Mouse (Mus musculus) gastrocnemius, adult 2 months (tissue): ENCODE data around the gene Nav2. TPM values are rescaled to one million over a fixed set of nuclear protein-coding genes. Genes with fewer than 3 reads are reported as not detected.

Experiments
- DNase-seq: peaks from one replicate; pipeline ENCODE4 v3.0.0; 2022
- H3K27ac ChIP-seq: fragments of 200-600 bp; 2 replicates; pipeline ENCODE4 v1.8.1; 2022; ENCODE audit warnings: mild to moderate bottlenecking
- H3K4me3 ChIP-seq: fragments of 200-600 bp; 2 replicates; pipeline ENCODE4 v1.8.1; 2022; ENCODE audit warnings: mild to moderate bottlenecking, moderate library complexity
- CTCF ChIP-seq: fragments of 200-600 bp; IDR thresholded peaks from 2 replicates; pipeline ENCODE4 v1.8.1; 2022; ENCODE audit warnings: antibody characterized with exemption, mild to moderate bottlenecking, moderate library complexity
- intact Hi-C: fragments of 180-260 bp; cut with DNase I; formaldehyde crosslinking; loops from one replicate; pipeline ENCODE4 v1.15.1; 2025
- total RNA-seq, 2 experiments: library from RNA; stranded (reverse); gene quantifications; 2 replicates each; pipeline ENCODE4 v1.2.3; 2021

Gene Nav2
- total RNA-seq, 2 experiments from 2014 or later = 18.5 to 36.0 TPM

GRCm38 (mm10) chr7:49369006-49369405 lies 460.5 kb downstream of the Nav2 start:
- no peak for TF ChIP-seq CTCF
- H3K4me3 ChIP-seq = no peak overlapping the region
- no peak for DNase-seq
- intact Hi-C loops = no loop called here
- no peak overlapping the region for H3K27ac ChIP-seq

GRCm38 (mm10) chr7:49369809-49370473 lies 461.4 kb downstream of the Nav2 start:
- intact Hi-C loops = no loop called here
- no peak for TF ChIP-seq CTCF
- no peak for DNase-seq
- Histone ChIP-seq H3K27ac (0 out of 2 replicates have a peak overlapping the region, but pooled peaks have one; percentile 2), H3K4me3 (no peak overlapping the region)

GRCm38 (mm10) chr7:49371345-49371744 lies 462.8 kb downstream of the Nav2 start:
- no peak for TF ChIP-seq CTCF
- H3K27ac ChIP-seq = peak overlapping the region; percentile 16; the same call in 1 of the 2 replicates
- DNase-seq = no peak
- intact Hi-C loops = no loop called here
- H3K4me3 ChIP-seq = no peak overlapping the region

- H3K27ac ChIP-seq = no peak overlapping the region
- no peak overlapping the region for H3K4me3 ChIP-seq
- TF ChIP-seq CTCF = no peak
- intact Hi-C loops = no loop called here
- no peak for DNase-seq
Observed at GRCm38 (mm10) chr7:49371972-49372371, 463.5 kb downstream of the Nav2 start.

GRCm38 (mm10) chr7:49373173-49373572 lies 464.7 kb downstream of the Nav2 start:
- no peak for DNase-seq
- H3K27ac ChIP-seq = 0 out of 2 replicates have a peak overlapping the region, but pooled peaks have one; percentile 2
- no peak for TF ChIP-seq CTCF
- H3K4me3 ChIP-seq = no peak overlapping the region
- intact Hi-C loops = no loop called here

- H3K4me3 ChIP-seq = no peak overlapping the region
- DNase-seq = no peak
- intact Hi-C loops = no loop called here
- 0 out of 2 replicates have a peak overlapping the region, but pooled peaks have one; percentile 2 for H3K27ac ChIP-seq
- no peak for TF ChIP-seq CTCF
Observed at GRCm38 (mm10) chr7:49373661-49374060, 465.1 kb downstream of the Nav2 start.

- no peak for DNase-seq
- Histone ChIP-seq H3K27ac (peak overlapping the region; percentile 28; the same call in 1 of the 2 replicates), H3K4me3 (no peak overlapping the region)
- intact Hi-C loops = loop anchor here (5.0 kb wide), 1 partner anchor 33 kb away; no protein-coding TSS in a partner anchor
- TF ChIP-seq CTCF = no peak
Observed at GRCm38 (mm10) chr7:49375499-49375974, 467.0 kb downstream of the Nav2 start.

- TF ChIP-seq CTCF = no peak
- intact Hi-C loops = loop anchor here (5.0 kb wide), 1 partner anchor 36 kb away; no protein-coding TSS in a partner anchor
Observed at GRCm38 (mm10) chr7:49378608-49379007, 470.1 kb downstream of the Nav2 start.

GRCm38 (mm10) chr7:49380940-49381339 lies 472.4 kb downstream of the Nav2 start:
- TF ChIP-seq CTCF = no peak
- intact Hi-C loops = no loop called here
- no peak overlapping the region for H3K27ac ChIP-seq

More at GRCm38 (mm10) chr7:49378608-49379007, 470.1 kb downstream of the Nav2 start:
- H3K4me3 ChIP-seq = no peak overlapping the region
- DNase-seq = peak; percentile 83
- peak overlapping the region; percentile 81 for H3K27ac ChIP-seq

GRCm38 (mm10) chr7:49382884-49383283 lies 474.4 kb downstream of the Nav2 start:
- no peak for DNase-seq
- no peak overlapping the region for H3K4me3 ChIP-seq
- intact Hi-C loops = no loop called here
- TF ChIP-seq CTCF = no peak
- no peak overlapping the region for H3K27ac ChIP-seq

More at GRCm38 (mm10) chr7:49380940-49381339, 472.4 kb downstream of the Nav2 start:
- DNase-seq = no peak
- H3K4me3 ChIP-seq = no peak overlapping the region

- TF ChIP-seq CTCF = no peak
- H3K27ac ChIP-seq = no peak overlapping the region
- no peak for DNase-seq
- intact Hi-C loops = no loop called here
- no peak overlapping the region for H3K4me3 ChIP-seq
Observed at GRCm38 (mm10) chr7:49388137-49388536, 479.6 kb downstream of the Nav2 start.

GRCm38 (mm10) chr7:49390312-49390711 lies 481.8 kb downstream of the Nav2 start:
- no peak for TF ChIP-seq CTCF
- no peak for DNase-seq
- Histone ChIP-seq H3K4me3 (no peak overlapping the region), H3K27ac (no peak overlapping the region)
- intact Hi-C loops = no loop called here

GRCm38 (mm10) chr7:49390829-49391228 lies 482.3 kb downstream of the Nav2 start:
- no peak for TF ChIP-seq CTCF
- DNase-seq = no peak
- H3K27ac ChIP-seq = no peak overlapping the region
- H3K4me3 ChIP-seq = no peak overlapping the region
- intact Hi-C loops = no loop called here
